Mouse (Mus musculus): ENCODE data around the gene Gpr88. TPM values are rescaled to one million over a fixed set of nuclear protein-coding genes. Genes with fewer than 3 reads are reported as not detected.

Gene Gpr88
- polyA plus RNA-seq, 1 experiment from 2014 or later: 1.6 TPM

DNA sequence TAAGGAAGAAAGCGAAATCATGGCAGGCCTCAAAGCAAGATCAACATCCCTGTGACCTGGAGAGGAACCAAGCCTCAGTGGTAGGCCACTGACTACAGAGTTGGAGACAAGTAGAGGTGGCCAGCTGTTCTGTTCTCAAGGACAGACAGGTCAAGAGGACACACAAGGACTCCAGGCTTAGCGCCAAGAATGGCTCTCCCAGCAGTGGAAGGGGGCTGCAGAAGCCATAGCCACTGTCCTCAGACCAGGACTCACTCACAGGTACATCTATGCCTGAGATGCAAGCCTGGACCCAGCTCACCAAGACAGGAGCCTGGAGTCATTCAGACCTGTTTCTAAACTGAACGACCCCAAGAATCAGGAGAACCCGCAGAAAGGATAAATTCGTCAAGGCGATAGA is 28.4 kb upstream of the Gpr88 start:
- H3K27me3 ChIP-seq (ENCODE audit: insufficient read depth, low read length): no peaks in the 10 kb centered on the region
- 87% methylated on average over 6 of the region's 6 CpGs for WGBS
- H3K36me3 ChIP-seq (ENCODE audit: insufficient read depth, low read length): no peaks in the 10 kb centered on the region
- ATAC-seq (ENCODE audit: low FRiP score, low TSS enrichment): no peak
- H3K9ac ChIP-seq (replicated peaks; ENCODE audit: low read length): no peak overlapping the region
- no peak overlapping the region for H3K4me3 ChIP-seq (ENCODE audit: low read length)
- no peak overlapping the region for H3K27ac ChIP-seq (ENCODE audit: low read length)
- H3K4me1 ChIP-seq (ENCODE audit: insufficient read depth, low read length): no peaks in the 10 kb centered on the region
- H3K4me2 ChIP-seq (replicated peaks; ENCODE audit: low read depth, low read length): no peak overlapping the region
- no peaks in the 10 kb centered on the region for H3K9me3 ChIP-seq (ENCODE audit: low read length)

- Histone ChIP-seq H3K4me1 (ENCODE audit: insufficient read depth, low read length) (no peaks in the 10 kb centered on the region), H3K9ac (replicated peaks; ENCODE audit: low read length) (no peak overlapping the region), H3K9me3 (ENCODE audit: low read length) (no peaks in the 10 kb centered on the region), H3K27me3 (ENCODE audit: insufficient read depth, low read length) (no peaks in the 10 kb centered on the region), H3K36me3 (ENCODE audit: insufficient read depth, low read length) (no peaks in the 10 kb centered on the region), H3K4me3 (ENCODE audit: low read length) (no peak overlapping the region), H3K4me2 (replicated peaks; ENCODE audit: low read depth, low read length) (no peak overlapping the region), H3K27ac (ENCODE audit: low read length) (no peak overlapping the region)
- WGBS: 80% methylated on average over 8 of the region's 8 CpGs
- no peak for ATAC-seq (ENCODE audit: low FRiP score, low TSS enrichment)
Observed at GRCm38 (mm10) chr3:116277146-116277545, 23.8 kb upstream of the Gpr88 start.

GRCm38 (mm10) chr3:116271679-116272078 is 18.4 kb upstream of the Gpr88 start:
- ATAC-seq (ENCODE audit: low FRiP score, low TSS enrichment): no peak
- WGBS: 83% methylated on average over 6 of the region's 6 CpGs
- Histone ChIP-seq H3K9ac (replicated peaks; ENCODE audit: low read length) (no peak overlapping the region), H3K4me2 (replicated peaks; ENCODE audit: low read depth, low read length) (no peak overlapping the region), H3K9me3 (ENCODE audit: low read length) (no peaks in the 10 kb centered on the region), H3K36me3 (ENCODE audit: insufficient read depth, low read length) (no peaks in the 10 kb centered on the region), H3K27ac (ENCODE audit: low read length) (no peak overlapping the region), H3K27me3 (ENCODE audit: insufficient read depth, low read length) (no peaks in the 10 kb centered on the region), H3K4me1 (ENCODE audit: insufficient read depth, low read length) (no peaks in the 10 kb centered on the region), H3K4me3 (ENCODE audit: low read length) (no peak overlapping the region)

GRCm38 (mm10) chr3:116267036-116267654 is 13.8 kb upstream of the Gpr88 start:
- no peak overlapping the region for H3K27ac ChIP-seq (ENCODE audit: low read length)
- H3K4me2 ChIP-seq (replicated peaks; ENCODE audit: low read depth, low read length): no peak overlapping the region
- no peak overlapping the region for H3K4me3 ChIP-seq (ENCODE audit: low read length)
- H3K9me3 ChIP-seq (ENCODE audit: low read length): no peaks in the 10 kb centered on the region
- H3K36me3 ChIP-seq (ENCODE audit: insufficient read depth, low read length): no peaks in the 10 kb centered on the region
- 93% methylated on average over 2 of the region's 2 CpGs for WGBS
- no peaks in the 10 kb centered on the region for H3K27me3 ChIP-seq (ENCODE audit: insufficient read depth, low read length)
- no peaks in the 10 kb centered on the region for H3K4me1 ChIP-seq (ENCODE audit: insufficient read depth, low read length)
- H3K9ac ChIP-seq (replicated peaks; ENCODE audit: low read length): no peak overlapping the region
- peak; percentile 42; the same call in 1 of the 2 replicates for ATAC-seq (ENCODE audit: low FRiP score, low TSS enrichment)

DNA sequence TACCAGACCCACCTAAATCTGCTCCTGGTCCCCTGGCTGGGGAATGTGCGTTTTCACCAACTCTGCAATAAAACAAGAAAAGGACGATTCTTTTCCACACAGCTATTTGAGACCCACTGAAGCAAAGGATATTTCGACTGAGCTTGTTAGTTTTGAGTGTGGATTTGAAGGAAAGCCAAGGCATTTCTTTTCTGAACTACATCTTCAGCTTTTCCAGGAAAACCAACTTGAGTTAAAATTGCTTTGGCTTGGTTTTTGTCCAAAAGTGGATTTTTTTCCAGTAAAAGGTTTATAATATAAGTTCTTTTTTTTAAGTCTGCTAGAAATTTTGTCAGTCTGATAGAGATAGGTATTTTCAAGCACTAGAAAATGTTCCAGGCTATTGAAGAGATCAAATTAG is 13.1 kb upstream of the Gpr88 start:
- Histone ChIP-seq H3K27me3 (ENCODE audit: insufficient read depth, low read length) (no peaks in the 10 kb centered on the region), H3K36me3 (ENCODE audit: insufficient read depth, low read length) (no peaks in the 10 kb centered on the region), H3K27ac (ENCODE audit: low read length) (no peak overlapping the region), H3K9me3 (ENCODE audit: low read length) (no peaks in the 10 kb centered on the region), H3K4me3 (ENCODE audit: low read length) (no peak overlapping the region), H3K4me2 (replicated peaks; ENCODE audit: low read depth, low read length) (no peak overlapping the region), H3K4me1 (ENCODE audit: insufficient read depth, low read length) (no peaks in the 10 kb centered on the region), H3K9ac (replicated peaks; ENCODE audit: low read length) (no peak overlapping the region)
- no peak for ATAC-seq (ENCODE audit: low FRiP score, low TSS enrichment)
- 58% methylated on average over 3 of the region's 3 CpGs for WGBS

- no peak overlapping the region for H3K4me3 ChIP-seq (ENCODE audit: low read length)
- 74% methylated on average over 1 of the region's 1 CpGs for WGBS
- no peaks in the 10 kb centered on the region for H3K36me3 ChIP-seq (ENCODE audit: insufficient read depth, low read length)
- no peak overlapping the region for H3K4me2 ChIP-seq (replicated peaks; ENCODE audit: low read depth, low read length)
- no peak for ATAC-seq (ENCODE audit: low FRiP score, low TSS enrichment)
- H3K27ac ChIP-seq (ENCODE audit: low read length): no peak overlapping the region
- no peaks in the 10 kb centered on the region for H3K27me3 ChIP-seq (ENCODE audit: insufficient read depth, low read length)
- H3K9me3 ChIP-seq (ENCODE audit: low read length): no peaks in the 10 kb centered on the region
- no peak overlapping the region for H3K9ac ChIP-seq (replicated peaks; ENCODE audit: low read length)
- no peaks in the 10 kb centered on the region for H3K4me1 ChIP-seq (ENCODE audit: insufficient read depth, low read length)
Observed at GRCm38 (mm10) chr3:116263977-116264376, 10.7 kb upstream of the Gpr88 start.

- H3K4me3 ChIP-seq (ENCODE audit: low read length): no peak overlapping the region
- H3K4me1 ChIP-seq (ENCODE audit: insufficient read depth, low read length): no peaks in the 10 kb centered on the region
- H3K9me3 ChIP-seq (ENCODE audit: low read length): no peaks in the 10 kb centered on the region
- whole genome bisulfite sequencing: 89% methylated on average over 5 of the region's 5 CpGs
- no peak overlapping the region for H3K4me2 ChIP-seq (replicated peaks; ENCODE audit: low read depth, low read length)
- H3K36me3 ChIP-seq (ENCODE audit: insufficient read depth, low read length): no peaks in the 10 kb centered on the region
- H3K27ac ChIP-seq (ENCODE audit: low read length): no peak overlapping the region
- H3K9ac ChIP-seq (replicated peaks; ENCODE audit: low read length): no peak overlapping the region
- H3K27me3 ChIP-seq (ENCODE audit: insufficient read depth, low read length): no peaks in the 10 kb centered on the region
- ATAC-seq (ENCODE audit: low FRiP score, low TSS enrichment): no peak
Observed at GRCm38 (mm10) chr3:116263061-116263460, 9.8 kb upstream of the Gpr88 start.

DNA sequence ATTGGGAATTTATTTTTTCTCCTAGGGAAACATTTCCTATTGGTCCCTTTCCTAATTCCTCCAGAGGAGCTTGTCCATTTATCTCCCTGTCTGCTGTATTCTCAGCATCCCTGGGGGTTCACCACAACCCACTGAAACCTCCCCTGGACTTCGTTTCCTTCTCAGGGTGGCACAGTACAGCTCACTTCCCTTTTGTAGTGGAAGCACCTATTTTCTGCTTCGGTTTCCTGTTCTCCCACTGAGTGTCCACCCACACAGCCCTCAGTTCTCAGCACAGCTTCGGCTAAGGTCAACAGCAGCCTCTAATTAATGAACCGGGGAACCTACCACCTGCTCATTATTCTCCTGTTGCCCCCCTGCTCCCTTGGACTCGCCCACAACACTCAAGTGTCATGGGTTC is 2.8 kb upstream of the Gpr88 start:
- Histone ChIP-seq H3K4me1 (ENCODE audit: insufficient read depth, low read length) (peaks cover 22% of the 10 kb centered on the region), H3K27ac (ENCODE audit: low read length) (no peak overlapping the region), H3K9me3 (ENCODE audit: low read length) (no peaks in the 10 kb centered on the region), H3K36me3 (ENCODE audit: insufficient read depth, low read length) (no peaks in the 10 kb centered on the region), H3K4me2 (replicated peaks; ENCODE audit: low read depth, low read length) (no peak overlapping the region), H3K4me3 (ENCODE audit: low read length) (no peak overlapping the region), H3K27me3 (ENCODE audit: insufficient read depth, low read length) (peaks cover 32% of the 10 kb centered on the region), H3K9ac (replicated peaks; ENCODE audit: low read length) (no peak overlapping the region)
- WGBS: 20% methylated on average over 5 of the region's 5 CpGs
- no peak for ATAC-seq (ENCODE audit: low FRiP score, low TSS enrichment)

DNA sequence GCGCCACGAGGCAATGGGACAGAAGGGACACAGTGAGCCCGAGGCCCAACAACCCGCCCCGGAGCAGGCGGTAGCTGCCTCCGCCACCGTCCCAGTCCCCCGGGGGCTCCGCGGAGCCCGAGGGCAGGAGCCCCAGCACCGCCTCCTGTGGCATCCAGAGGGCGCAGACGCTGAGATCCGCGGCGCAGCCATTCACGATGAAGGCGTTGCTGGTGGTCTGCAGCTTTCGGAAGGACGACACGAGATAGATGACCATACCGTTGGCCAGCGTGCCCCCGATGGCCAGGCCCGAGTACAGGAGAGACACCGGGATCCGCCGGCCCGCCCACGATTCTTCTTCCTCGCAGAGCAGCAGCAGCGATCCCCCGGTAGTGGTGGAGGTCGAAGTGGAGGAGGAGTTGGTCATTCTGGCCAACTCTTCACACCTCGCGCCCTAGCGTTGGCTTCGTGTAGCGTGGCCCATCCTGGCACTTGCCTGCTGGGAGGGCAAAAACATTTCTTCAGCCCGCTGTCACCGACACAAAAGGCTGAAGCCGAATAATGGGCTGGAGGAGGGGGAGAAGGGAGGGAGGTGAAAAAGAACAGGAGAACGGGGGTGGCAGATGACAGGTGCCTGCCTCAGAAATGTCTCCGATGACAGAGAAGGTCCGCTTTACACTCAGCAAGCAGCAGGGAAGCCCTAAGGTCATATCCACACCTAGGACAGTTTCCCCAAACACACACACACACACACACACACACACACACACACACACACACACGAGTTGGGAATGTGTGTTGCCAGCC is 855 bp downstream of the Gpr88 start:
- Histone ChIP-seq H3K9ac (replicated peaks; ENCODE audit: low read length) (peak overlapping the region; percentile 64), H3K4me3 (ENCODE audit: low read length) (peak overlapping the region; percentile 59), H3K27ac (ENCODE audit: low read length) (no peak overlapping the region), H3K9me3 (ENCODE audit: low read length) (no peaks in the 10 kb centered on the region), H3K27me3 (ENCODE audit: insufficient read depth, low read length) (peaks cover 56% of the 10 kb centered on the region), H3K4me2 (replicated peaks; ENCODE audit: low read depth, low read length) (peak overlapping the region; percentile 98), H3K4me1 (ENCODE audit: insufficient read depth, low read length) (peaks cover 22% of the 10 kb centered on the region), H3K36me3 (ENCODE audit: insufficient read depth, low read length) (no peaks in the 10 kb centered on the region)
- WGBS: under 1% methylated on average over 48 of the region's 48 CpGs
- peak; percentile 27; the same call in 1 of the 2 replicates for ATAC-seq (ENCODE audit: low FRiP score, low TSS enrichment)
